Mouse (Mus musculus): ENCODE results near the gene Enox2. TPM values are rescaled to one million over a fixed set of nuclear protein-coding genes. Genes with fewer than 3 reads are reported as not detected.

Enox2 gene
- polyA plus RNA-seq (2014; fragmentation: Nextera tagmentation; extraction: Ambion mirVana), result 9.9 and 12.8 TPM in 2 replicates

DNA sequence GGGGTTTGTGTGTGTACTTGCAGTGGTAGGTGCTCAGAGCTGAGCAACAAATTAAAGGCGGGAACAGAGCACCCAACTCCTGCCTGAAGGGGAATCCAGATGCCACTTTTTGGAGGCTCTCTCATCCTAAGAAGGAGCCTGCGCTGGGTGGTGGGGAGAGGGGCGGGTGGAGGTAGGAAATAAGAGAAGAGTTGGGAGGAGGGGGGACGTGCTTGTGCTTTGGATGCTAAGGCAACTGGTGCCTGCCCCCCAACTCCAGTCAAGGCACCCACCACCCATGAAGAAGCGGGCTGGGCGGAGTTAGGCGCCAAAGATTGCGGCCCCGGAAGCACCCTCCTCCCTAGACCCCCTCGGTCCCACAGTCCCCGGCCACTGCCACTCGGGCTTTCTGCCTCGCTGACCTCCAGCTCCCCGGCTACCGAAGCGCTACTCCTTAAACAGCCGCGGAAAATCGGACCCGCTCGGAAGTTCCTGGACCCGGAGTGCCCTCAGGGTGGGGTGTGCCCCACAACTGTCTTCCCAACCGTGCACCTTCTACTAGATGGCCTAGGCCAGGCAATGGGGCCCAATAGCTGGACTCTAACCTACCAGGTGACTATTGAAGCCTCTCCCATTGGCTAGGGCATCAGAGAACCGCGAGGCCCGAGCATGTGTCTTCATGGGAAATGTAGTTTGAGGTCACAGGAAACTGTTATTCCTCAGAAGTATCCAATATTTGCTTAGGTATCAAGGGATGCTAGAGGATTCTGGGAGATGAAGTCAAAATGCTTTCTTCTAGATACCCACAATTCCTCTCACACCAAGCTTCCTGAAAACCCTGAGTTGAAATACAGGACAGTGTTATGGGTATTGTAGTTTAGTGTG lies at the start of gene Enox2:
Enox2 (minus strand) TSS at position 560 of the 864 bp plus-strand sequence.
- Histone ChIP-seq H3K4me3 (ENCODE audit: low read depth, low read length) (peak within 1 kb of the TSS; percentile 52), H3K27me3 (ENCODE audit: control insufficient read depth, insufficient read depth, low read length) (no peaks in the 10 kb centered on the region), H3K27ac (ENCODE audit: low read depth, low read length) (no peak within 1 kb of the TSS), H3K4me2 (peak within 1 kb of the TSS; percentile 49), H3K4me1 (ENCODE audit: control insufficient read depth, insufficient read depth, low read length) (no peaks in the 10 kb centered on the region; the same call in 1 of the 2 replicates), H3K36me3 (ENCODE audit: control insufficient read depth, insufficient read depth, low read length) (no peaks in the 10 kb centered on the region), H3K9me3 (ENCODE audit: control insufficient read depth, low read length) (no peaks in the 10 kb centered on the region), H3K9ac (ENCODE audit: low read length) (peak within 1 kb of the TSS; percentile 65)
- WGBS, result 28% methylated on average over 19 of the region's 26 CpGs
- DNase-seq (ENCODE audit: low spot score, missing footprints), result peak; percentile 94
- peak; percentile 100 for ATAC-seq (ENCODE audit: low FRiP score)

DNA sequence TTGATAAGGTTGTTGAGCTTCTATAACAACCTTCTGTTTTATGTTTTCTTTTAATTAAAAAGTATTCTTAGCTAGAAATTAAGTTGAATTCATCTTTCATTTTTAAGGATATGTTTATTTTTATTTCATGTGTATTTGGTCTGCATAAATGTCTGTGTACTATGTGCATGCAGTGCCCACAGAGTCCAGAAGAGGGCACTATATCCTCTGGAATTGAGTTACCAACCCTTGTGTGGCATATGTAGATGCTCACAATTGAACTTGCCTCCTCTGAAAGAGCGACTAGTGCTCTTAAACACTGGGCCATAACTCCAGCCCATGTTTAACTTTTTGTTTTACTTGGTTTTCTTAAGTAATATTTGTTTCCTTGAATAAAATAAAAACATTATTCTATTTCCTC lies 21.4 kb upstream of the Enox2 start:
- Histone ChIP-seq H3K27me3 (ENCODE audit: control insufficient read depth, insufficient read depth, low read length) (no peaks in the 10 kb centered on the region), H3K4me2 (no peak overlapping the region), H3K36me3 (ENCODE audit: control insufficient read depth, insufficient read depth, low read length) (no peaks in the 10 kb centered on the region), H3K27ac (ENCODE audit: low read depth, low read length) (no peak overlapping the region), H3K4me1 (ENCODE audit: control insufficient read depth, insufficient read depth, low read length) (no peaks in the 10 kb centered on the region), H3K9me3 (ENCODE audit: control insufficient read depth, low read length) (no peaks in the 10 kb centered on the region), H3K4me3 (ENCODE audit: low read depth, low read length) (no peak overlapping the region), H3K9ac (ENCODE audit: low read length) (no peak overlapping the region)
- ATAC-seq (ENCODE audit: low FRiP score), result no peak
- 57% methylated on average over 1 of the region's 1 CpGs for WGBS
- DNase-seq (ENCODE audit: low spot score, missing footprints), result peak; percentile 87

GRCm38 (mm10) chrX:49306659-49307058 lies 18.6 kb upstream of the Enox2 start:
- Histone ChIP-seq H3K4me1 (ENCODE audit: control insufficient read depth, insufficient read depth, low read length) (no peaks in the 10 kb centered on the region), H3K27ac (ENCODE audit: low read depth, low read length) (no peak overlapping the region), H3K4me2 (no peak overlapping the region), H3K4me3 (ENCODE audit: low read depth, low read length) (no peak overlapping the region), H3K9me3 (ENCODE audit: control insufficient read depth, low read length) (no peaks in the 10 kb centered on the region), H3K9ac (ENCODE audit: low read length) (no peak overlapping the region), H3K27me3 (ENCODE audit: control insufficient read depth, insufficient read depth, low read length) (no peaks in the 10 kb centered on the region), H3K36me3 (ENCODE audit: control insufficient read depth, insufficient read depth, low read length) (no peaks in the 10 kb centered on the region)
- DNase-seq (ENCODE audit: low spot score, missing footprints), result peak; percentile 82
- ATAC-seq (ENCODE audit: low FRiP score), result no peak; the same call in 1 of the 2 replicates
- 22% methylated on average over 5 of the region's 5 CpGs for WGBS

DNA sequence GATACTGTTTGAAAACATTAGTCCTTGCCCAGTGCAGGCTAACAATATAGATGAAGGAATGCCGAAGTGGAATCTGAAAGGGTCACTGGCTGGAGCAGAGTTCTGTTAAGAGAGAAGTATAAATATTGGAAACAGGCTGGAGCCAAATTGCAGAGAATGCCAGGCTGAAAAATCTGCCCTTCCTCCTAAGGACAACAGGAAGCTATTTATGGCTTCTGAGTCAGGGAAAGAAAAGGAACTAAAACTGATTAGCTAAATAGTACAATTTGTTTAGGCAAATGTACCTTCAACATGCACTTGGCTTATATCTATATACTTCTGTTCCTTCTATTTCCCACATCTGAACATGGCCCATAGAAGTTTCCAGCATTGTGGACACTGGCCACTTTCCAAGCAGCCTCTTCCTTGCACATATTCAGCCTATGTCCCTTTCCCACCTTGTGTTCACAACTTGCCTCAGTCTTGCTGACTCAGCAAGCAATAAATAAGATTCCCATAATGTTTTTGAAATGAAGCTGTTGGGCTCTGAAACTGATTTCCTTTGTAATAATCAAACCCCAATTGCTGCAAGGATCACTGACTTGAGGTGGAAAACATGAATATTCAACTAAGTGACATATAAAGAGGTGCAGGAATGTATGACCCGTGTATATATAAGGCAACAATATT lies 8.0 kb downstream of the Enox2 start:
- ATAC-seq (ENCODE audit: low FRiP score) (no peak), DNase-seq (ENCODE audit: low spot score, missing footprints) (no peak)
- H3K4me3 ChIP-seq (ENCODE audit: low read depth, low read length), result no peak overlapping the region
- H3K27ac ChIP-seq (ENCODE audit: low read depth, low read length), result no peak overlapping the region
- no peaks in the 10 kb centered on the region for H3K36me3 ChIP-seq (ENCODE audit: control insufficient read depth, insufficient read depth, low read length)
- no peaks in the 10 kb centered on the region for H3K27me3 ChIP-seq (ENCODE audit: control insufficient read depth, insufficient read depth, low read length)
- WGBS, result 79% methylated on average over 2 of the region's 2 CpGs
- no peaks in the 10 kb centered on the region for H3K4me1 ChIP-seq (ENCODE audit: control insufficient read depth, insufficient read depth, low read length)
- no peak overlapping the region for H3K4me2 ChIP-seq
- no peak overlapping the region for H3K9ac ChIP-seq (ENCODE audit: low read length)
- H3K9me3 ChIP-seq (ENCODE audit: control insufficient read depth, low read length), result no peaks in the 10 kb centered on the region

DNA sequence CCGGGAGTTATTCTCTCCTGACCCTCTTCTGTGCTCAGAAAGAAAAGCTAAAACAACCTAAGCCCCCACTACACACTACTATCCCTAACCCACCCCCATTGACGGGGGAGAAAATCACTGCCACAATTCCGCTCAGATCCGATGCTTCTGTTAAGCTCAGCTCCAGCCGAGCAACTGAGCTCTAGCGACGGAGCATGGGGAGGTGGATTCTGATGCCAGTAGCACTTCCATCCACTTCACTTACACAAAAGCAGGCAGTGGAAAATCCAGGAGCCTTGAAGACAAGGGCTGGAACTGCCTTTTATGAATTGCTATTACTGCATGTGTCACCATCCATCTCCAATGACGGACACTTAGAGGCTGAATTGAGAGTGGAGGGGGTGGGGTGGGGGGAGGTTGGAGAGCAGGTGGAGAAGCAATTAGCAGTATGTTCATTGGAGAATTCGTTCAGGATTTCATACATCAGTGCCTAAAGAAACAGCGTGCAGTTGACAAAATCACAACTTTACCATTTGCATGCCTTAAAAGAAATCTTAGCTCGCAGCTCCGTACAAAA lies 14.5 kb downstream of the Enox2 start:
- Histone ChIP-seq H3K27ac (ENCODE audit: low read depth, low read length) (no peak overlapping the region), H3K9ac (ENCODE audit: low read length) (no peak overlapping the region), H3K36me3 (ENCODE audit: control insufficient read depth, insufficient read depth, low read length) (no peaks in the 10 kb centered on the region), H3K4me3 (ENCODE audit: low read depth, low read length) (no peak overlapping the region), H3K4me2 (no peak overlapping the region), H3K27me3 (ENCODE audit: control insufficient read depth, insufficient read depth, low read length) (no peaks in the 10 kb centered on the region), H3K9me3 (ENCODE audit: control insufficient read depth, low read length) (no peaks in the 10 kb centered on the region), H3K4me1 (ENCODE audit: control insufficient read depth, insufficient read depth, low read length) (no peaks in the 10 kb centered on the region)
- DNase-seq (ENCODE audit: low spot score, missing footprints), result no peak
- 54% methylated on average over 12 of the region's 12 CpGs for WGBS
- 0 out of 2 replicates have a peak, but pooled peaks have one; percentile 35 for ATAC-seq (ENCODE audit: low FRiP score)

DNA sequence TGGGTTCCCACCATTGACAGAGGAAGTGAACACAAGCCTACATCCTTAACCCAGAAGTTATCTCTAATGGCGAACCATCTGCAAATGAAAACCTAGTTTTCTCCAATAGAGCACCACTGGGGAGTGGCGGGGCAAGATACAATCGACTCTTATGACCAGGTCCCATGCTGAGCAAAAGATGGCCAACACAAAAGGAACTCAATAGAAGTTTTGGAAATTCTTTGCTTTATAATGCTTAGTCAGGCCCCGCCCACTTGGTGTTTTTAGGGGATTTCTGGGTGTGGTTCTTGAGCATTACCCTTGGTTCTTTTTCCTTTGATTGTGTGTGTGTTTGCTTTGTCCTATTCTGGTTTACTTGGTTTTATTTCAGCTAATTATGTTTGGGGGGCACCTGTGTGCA lies 37.2 kb downstream of the Enox2 start:
- no peak overlapping the region for H3K9ac ChIP-seq (ENCODE audit: low read length)
- H3K27ac ChIP-seq (ENCODE audit: low read depth, low read length), result no peak overlapping the region
- 88% methylated on average over 4 of the region's 4 CpGs for WGBS
- H3K4me2 ChIP-seq, result no peak overlapping the region
- H3K4me1 ChIP-seq (ENCODE audit: control insufficient read depth, insufficient read depth, low read length), result no peaks in the 10 kb centered on the region
- no peak overlapping the region for H3K4me3 ChIP-seq (ENCODE audit: low read depth, low read length)
- no peaks in the 10 kb centered on the region for H3K27me3 ChIP-seq (ENCODE audit: control insufficient read depth, insufficient read depth, low read length)
- H3K36me3 ChIP-seq (ENCODE audit: control insufficient read depth, insufficient read depth, low read length), result no peaks in the 10 kb centered on the region
- ATAC-seq (ENCODE audit: low FRiP score) (no peak), DNase-seq (ENCODE audit: low spot score, missing footprints) (no peak)
- no peaks in the 10 kb centered on the region for H3K9me3 ChIP-seq (ENCODE audit: control insufficient read depth, low read length)

- Histone ChIP-seq H3K4me1 (ENCODE audit: control insufficient read depth, insufficient read depth, low read length) (no peaks in the 10 kb centered on the region), H3K27me3 (ENCODE audit: control insufficient read depth, insufficient read depth, low read length) (no peaks in the 10 kb centered on the region), H3K36me3 (ENCODE audit: control insufficient read depth, insufficient read depth, low read length) (no peaks in the 10 kb centered on the region), H3K4me3 (ENCODE audit: low read depth, low read length) (no peak overlapping the region), H3K9ac (ENCODE audit: low read length) (no peak overlapping the region), H3K9me3 (ENCODE audit: control insufficient read depth, low read length) (no peaks in the 10 kb centered on the region), H3K4me2 (no peak overlapping the region), H3K27ac (ENCODE audit: low read depth, low read length) (no peak overlapping the region)
- ATAC-seq (ENCODE audit: low FRiP score) (peak; percentile 61), DNase-seq (ENCODE audit: low spot score, missing footprints) (no peak)
- WGBS, result 41% methylated on average over 1 of the region's 1 CpGs
These were observed 62.1 kb downstream of the Enox2 start for GRCm38 (mm10) chrX:49225792-49226426.

DNA sequence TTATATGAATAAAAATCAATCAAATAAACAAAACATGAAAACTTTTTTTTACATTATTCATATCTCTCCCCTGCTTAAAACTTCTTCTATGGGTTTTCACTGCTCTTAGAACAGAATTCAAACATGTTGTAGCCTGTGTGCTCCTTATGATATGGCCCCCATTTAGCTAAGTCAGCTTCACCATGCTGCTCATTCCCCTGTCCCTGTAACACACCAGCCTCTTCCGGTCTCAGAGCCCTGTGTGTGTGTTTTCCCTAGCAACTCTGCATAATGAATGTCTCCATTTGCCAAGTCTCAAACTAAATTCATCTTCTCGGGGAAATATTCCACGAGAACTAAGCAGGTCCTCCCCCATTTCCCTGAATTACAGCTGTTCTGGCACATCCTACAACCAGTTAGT lies 71.6 kb downstream of the Enox2 start:
- no peak overlapping the region for H3K4me2 ChIP-seq
- no peak overlapping the region for H3K27ac ChIP-seq (ENCODE audit: low read depth, low read length)
- no peaks in the 10 kb centered on the region for H3K36me3 ChIP-seq (ENCODE audit: control insufficient read depth, insufficient read depth, low read length)
- WGBS, result 89% methylated on average over 3 of the region's 3 CpGs
- DNase-seq (ENCODE audit: low spot score, missing footprints) (no peak), ATAC-seq (ENCODE audit: low FRiP score) (no peak)
- H3K4me3 ChIP-seq (ENCODE audit: low read depth, low read length), result no peak overlapping the region
- no peaks in the 10 kb centered on the region for H3K27me3 ChIP-seq (ENCODE audit: control insufficient read depth, insufficient read depth, low read length)
- no peaks in the 10 kb centered on the region for H3K4me1 ChIP-seq (ENCODE audit: control insufficient read depth, insufficient read depth, low read length)
- H3K9me3 ChIP-seq (ENCODE audit: control insufficient read depth, low read length), result no peaks in the 10 kb centered on the region
- H3K9ac ChIP-seq (ENCODE audit: low read length), result no peak overlapping the region
